Mouse (Mus musculus) kidney, adult 2 months (tissue): Measurements from ENCODE around the gene Wnt7b. TPM values are rescaled to one million over a fixed set of nuclear protein-coding genes. Genes with fewer than 3 reads are reported as not detected.

ENCODE experiments used
- DNase-seq: peaks from one replicate; pipeline ENCODE4 v3.0.0; 2021
- H3K27ac ChIP-seq: fragments of 200-500 bp; 2 replicates; pipeline ENCODE4 v1.5.1; 2012; ENCODE audit warnings: low read depth, low read length, control low read depth, inconsistent platforms; ENCODE audit not compliant: insufficient read depth
- H3K27me3 ChIP-seq: fragments of 200-500 bp; replicated peaks from 2 replicates; pipeline ENCODE4 v1.6.1; 2012; ENCODE audit warnings: mild to moderate bottlenecking, moderate library complexity, low read length, inconsistent platforms; ENCODE audit not compliant: control insufficient read depth, insufficient read depth
- H3K36me3 ChIP-seq: fragments of 200-500 bp; 2 replicates; pipeline ENCODE4 v1.6.1; 2012; ENCODE audit warnings: mild to moderate bottlenecking, moderate library complexity, low read length, inconsistent platforms; ENCODE audit not compliant: control insufficient read depth, insufficient read depth
- H3K4me1 ChIP-seq: fragments of 200-500 bp; 2 replicates; pipeline ENCODE4 v1.6.1; 2011; ENCODE audit warnings: low read length; ENCODE audit not compliant: control insufficient read depth, insufficient read depth
- H3K4me3 ChIP-seq: fragments of 200-500 bp; 2 replicates; pipeline ENCODE4 v1.5.1; 2011; ENCODE audit warnings: mild to moderate bottlenecking, low read depth, low read length, control low read depth; ENCODE audit not compliant: insufficient read depth
- CTCF ChIP-seq: fragments of 200-500 bp; conservative IDR thresholded peaks from 2 replicates; pipeline ENCODE4 v1.5.1; 2011; ENCODE audit warnings: low read depth, mild to moderate bottlenecking, control low read depth, low read length, moderate library complexity, mixed read lengths; ENCODE audit not compliant: insufficient read depth, insufficient read length
- POLR2A ChIP-seq: fragments of 200-500 bp; IDR thresholded peaks from one replicate; pipeline ENCODE4 v1.6.1; 2011; ENCODE audit warnings: low read depth, low read length, control low read depth
- WGBS: fragments of 180-500 bp; shearing (Covaris S2); methylation state at CpG from one replicate; pipeline ENCODE4 v1.1.7; 2018; 5-methylcytosine and 5-hydroxymethylcytosine counted together
- polyA plus RNA-seq: library from polyadenylated mRNA; depleted of rRNA; stranded (reverse); fragments of >200 nt; gene quantifications from 2 replicates; pipeline ENCODE4 v1.2.3, GENCODE M21; 2012

The Wnt7b gene
- polyA plus RNA-seq, 1 experiment, result 12.8 TPM

- WGBS, result 26% methylated on average over 10 of the region's 10 CpGs
- Histone ChIP-seq H3K4me3 (no peak overlapping the region), H3K27me3 (no peaks in the 10 kb centered on the region), H3K36me3 (no peaks in the 10 kb centered on the region), H3K27ac (peak overlapping the region; percentile 21; the same call in 1 of the 2 replicates), H3K4me1 (no peaks in the 10 kb centered on the region)
- TF ChIP-seq CTCF (no peak), POLR2A (no peak)
- peak; percentile 77 for DNase-seq
Observed at GRCm38 (mm10) chr15:85555799-85556198, 26.5 kb downstream of the Wnt7b start.

- DNase-seq, result no peak
- H3K4me3 ChIP-seq, result no peak overlapping the region
- 85% methylated on average over 11 of the region's 11 CpGs for WGBS
- no peaks in the 10 kb centered on the region for H3K4me1 ChIP-seq
- TF ChIP-seq CTCF (no peak), POLR2A (no peak)
- no peaks in the 10 kb centered on the region for H3K27me3 ChIP-seq
- H3K36me3 ChIP-seq, result no peaks in the 10 kb centered on the region
- no peak overlapping the region for H3K27ac ChIP-seq
Observed at GRCm38 (mm10) chr15:85553421-85553820, 28.9 kb downstream of the Wnt7b start.

GRCm38 (mm10) chr15:85546500-85546899 is 35.8 kb downstream of the Wnt7b start:
- whole genome bisulfite sequencing, result 73% methylated on average over 4 of the region's 4 CpGs
- H3K4me3 ChIP-seq, result no peak overlapping the region

GRCm38 (mm10) chr15:85545369-85545768 is 36.9 kb downstream of the Wnt7b start:
- DNase-seq, result no peak
- 76% methylated on average over 5 of the region's 5 CpGs for WGBS
- no peaks in the 10 kb centered on the region for H3K4me1 ChIP-seq
- no peak overlapping the region for H3K27ac ChIP-seq
- H3K4me3 ChIP-seq, result no peak overlapping the region
- H3K36me3 ChIP-seq, result no peaks in the 10 kb centered on the region
- H3K27me3 ChIP-seq, result no peaks in the 10 kb centered on the region
- TF ChIP-seq POLR2A (no peak), CTCF (no peak)

More at GRCm38 (mm10) chr15:85546500-85546899, 35.8 kb downstream of the Wnt7b start:
- TF ChIP-seq CTCF (no peak), POLR2A (no peak)
- H3K27me3 ChIP-seq, result no peaks in the 10 kb centered on the region
- H3K27ac ChIP-seq, result no peak overlapping the region
- no peaks in the 10 kb centered on the region for H3K36me3 ChIP-seq
- no peak for DNase-seq
- H3K4me1 ChIP-seq, result no peaks in the 10 kb centered on the region

GRCm38 (mm10) chr15:85538170-85538569 is 44.1 kb downstream of the Wnt7b start:
- Histone ChIP-seq H3K4me1 (no peaks in the 10 kb centered on the region), H3K36me3 (no peaks in the 10 kb centered on the region), H3K27me3 (no peaks in the 10 kb centered on the region), H3K4me3 (no peak overlapping the region), H3K27ac (peak overlapping the region; percentile 29; the same call in 1 of the 2 replicates)
- TF ChIP-seq POLR2A (no peak), CTCF (no peak)
- peak; percentile 81 for DNase-seq
- WGBS, result 21% methylated on average over 11 of the region's 11 CpGs

- H3K4me3 ChIP-seq, result no peak overlapping the region
- TF ChIP-seq POLR2A (no peak), CTCF (no peak)
- H3K4me1 ChIP-seq, result no peaks in the 10 kb centered on the region
- DNase-seq, result no peak
- 0 out of 2 replicates have a peak overlapping the region, but pooled peaks have one; percentile 41 for H3K27ac ChIP-seq
- H3K36me3 ChIP-seq, result no peaks in the 10 kb centered on the region
- no peaks in the 10 kb centered on the region for H3K27me3 ChIP-seq
- 86% methylated on average over 25 of the region's 25 CpGs for WGBS
Observed at GRCm38 (mm10) chr15:85537151-85537550, 45.1 kb downstream of the Wnt7b start.

GRCm38 (mm10) chr15:85534646-85535045 is 47.6 kb downstream of the Wnt7b start:
- Histone ChIP-seq H3K27ac (peak overlapping the region; percentile 71), H3K4me1 (peaks cover 5% of the 10 kb centered on the region; the same call in 1 of the 2 replicates), H3K4me3 (no peak overlapping the region), H3K36me3 (no peaks in the 10 kb centered on the region), H3K27me3 (no peaks in the 10 kb centered on the region)
- DNase-seq, result peak; percentile 18
- TF ChIP-seq POLR2A (no peak), CTCF (no peak)
- 66% methylated on average over 6 of the region's 6 CpGs for WGBS
